Mouse (Mus musculus) kidney, adult 2 months (tissue): Measurements from ENCODE around the gene Tcea2.

ENCODE experiments used
- CTCF ChIP-seq: fragments of 200-500 bp; conservative IDR thresholded peaks from 2 replicates; pipeline ENCODE4 v1.5.1; 2011; ENCODE audit warnings: low read depth, mild to moderate bottlenecking, control low read depth, low read length, moderate library complexity, mixed read lengths; ENCODE audit not compliant: insufficient read depth, insufficient read length
- POLR2A ChIP-seq: fragments of 200-500 bp; IDR thresholded peaks from one replicate; pipeline ENCODE4 v1.6.1; 2011; ENCODE audit warnings: low read depth, low read length, control low read depth

DNA sequence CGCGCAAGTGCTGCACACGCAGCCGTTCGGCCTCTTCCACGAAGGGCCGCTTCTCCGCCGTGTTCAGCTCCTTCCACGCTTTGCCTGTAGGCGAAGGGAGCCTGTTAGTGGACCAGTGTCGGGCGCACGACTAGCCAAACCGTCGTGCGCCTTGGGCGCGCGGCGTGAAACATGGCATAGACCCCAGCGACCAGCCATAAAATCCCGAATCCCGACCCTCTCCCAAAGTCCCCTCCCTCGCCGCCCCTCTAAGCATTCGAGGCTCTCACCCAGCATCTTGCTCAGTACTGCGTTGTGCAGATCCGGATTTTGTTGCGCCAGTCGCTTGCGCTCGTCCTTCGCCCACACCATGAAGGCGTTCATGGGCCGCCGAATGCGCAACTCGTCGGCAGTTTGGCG, 9.2 kb upstream of the Tcea2 start:
- TF ChIP-seq POLR2A: no peak
- TF ChIP-seq CTCF: no peak
